Mouse (Mus musculus): ENCODE data around the gene Zbtb26.

- TF ChIP-seq CTCF (IDR thresholded peaks at IDR 0.05; ENCODE audit: extremely low read depth, insufficient read length, insufficient replicate concordance, low read depth, low read length): no peak
- TF ChIP-seq POLR2A (IDR thresholded peaks at IDR 0.05; ENCODE audit: low read depth, low read length): no peak
Measured at GRCm38 (mm10) chr2:37452376-37452760, 9.4 kb upstream of the Zbtb26 start.
